Mouse (Mus musculus) telencephalon, adult 2 months (tissue): ENCODE results near the gene Ufc1.
"Not testable (repeated sequence)": the region's sequence is repeated elsewhere in the genome, so short reads cannot be mapped to it uniquely, and the experiment has no call there.

Experiments used
- DNase-seq: peaks from one replicate; pipeline ENCODE4 v3.0.0-alpha.2; 2011; ENCODE audit warnings: low read depth, low spot score

The Ufc1 gene

GRCm38 (mm10) chr1:171294298-171295062 is at the start of gene Ufc1:
Gene Ufc1 (minus strand): TSS chr1:171295024.
- peak; percentile 86 for DNase-seq

DNA sequence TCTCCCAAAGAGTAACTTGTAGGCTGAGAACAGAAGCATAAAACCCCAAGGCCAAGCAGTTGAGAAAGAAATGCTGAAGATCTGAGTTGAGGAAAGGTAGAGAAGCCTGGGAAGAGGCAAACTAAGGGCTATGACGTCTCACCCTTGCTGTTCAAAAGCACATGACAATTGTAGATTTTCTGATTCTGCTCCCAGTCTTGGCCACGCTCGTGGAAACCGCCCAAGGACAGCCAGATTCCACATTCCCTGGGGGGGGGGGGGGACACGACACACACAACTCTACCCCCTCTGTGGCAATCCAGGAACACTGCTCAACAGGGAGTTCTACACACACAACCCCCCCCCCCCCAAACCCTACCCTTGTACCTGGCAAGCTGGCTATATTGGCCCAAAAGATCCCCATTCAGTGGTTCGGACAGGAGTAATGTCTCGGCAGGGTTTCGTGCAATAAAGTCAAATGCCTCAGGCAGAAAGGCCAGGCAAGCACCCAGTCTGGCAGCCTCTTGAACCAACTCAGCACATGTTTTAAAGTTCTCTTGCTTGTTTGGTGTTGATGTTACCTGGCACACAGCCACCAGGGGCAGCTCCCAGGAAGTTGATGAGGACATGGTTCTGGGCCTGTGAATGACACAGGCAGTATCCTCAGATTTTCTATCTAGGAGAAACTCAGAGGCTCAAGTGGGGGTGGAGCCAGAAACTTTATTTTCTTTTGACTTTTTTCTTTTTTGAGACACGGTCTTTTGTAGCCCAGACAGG is 49.3 kb upstream of the Ufc1 start:
- no peak for DNase-seq

DNA sequence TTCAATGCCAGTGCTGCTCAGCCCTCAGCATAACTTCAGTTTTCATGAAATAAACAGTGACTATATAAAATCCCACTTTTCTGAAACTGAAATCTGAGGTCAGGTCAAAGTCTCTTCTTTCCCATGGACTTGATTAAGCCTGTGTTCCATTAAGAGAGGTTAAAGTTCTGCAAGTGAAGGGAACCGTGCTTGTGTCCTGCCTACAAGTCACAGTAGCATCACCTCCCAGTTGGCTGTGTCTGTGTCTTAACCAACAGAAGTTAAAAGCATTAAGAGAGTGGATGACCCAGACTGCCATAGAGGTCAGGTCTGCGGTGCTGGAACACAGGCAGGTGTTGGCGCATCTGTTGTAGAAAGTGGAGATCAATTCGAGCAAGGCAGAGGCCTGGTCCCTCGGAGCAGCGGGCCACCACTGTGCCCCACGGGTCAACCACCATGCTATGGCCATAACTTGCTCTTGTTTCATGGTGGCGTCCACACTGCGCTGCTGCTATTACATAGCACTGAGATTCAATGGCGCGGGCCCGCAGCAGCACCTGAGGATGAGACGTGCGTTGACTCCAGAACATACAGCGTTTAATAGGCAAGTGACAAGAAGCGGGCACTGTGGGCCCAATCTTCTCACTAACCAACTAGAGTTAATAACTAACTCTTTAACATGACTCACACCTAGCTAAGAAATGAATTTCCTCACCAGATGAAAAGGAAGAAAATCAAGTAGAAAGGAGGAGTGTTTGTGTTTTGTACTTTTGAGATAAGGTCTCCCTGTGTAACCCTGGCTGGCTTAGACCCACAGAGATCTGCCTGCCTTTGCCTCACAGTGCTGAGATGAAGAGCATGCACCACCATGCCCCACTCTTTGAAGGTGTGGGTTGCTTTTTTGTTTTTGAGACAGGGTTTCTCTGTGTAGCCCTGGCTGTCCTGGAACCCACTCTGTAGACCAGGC is 47.7 kb upstream of the Ufc1 start:
- DNase-seq, result no peak

GRCm38 (mm10) chr1:171330216-171330560 is 35.4 kb upstream of the Ufc1 start:
- DNase-seq, result no peak

DNA sequence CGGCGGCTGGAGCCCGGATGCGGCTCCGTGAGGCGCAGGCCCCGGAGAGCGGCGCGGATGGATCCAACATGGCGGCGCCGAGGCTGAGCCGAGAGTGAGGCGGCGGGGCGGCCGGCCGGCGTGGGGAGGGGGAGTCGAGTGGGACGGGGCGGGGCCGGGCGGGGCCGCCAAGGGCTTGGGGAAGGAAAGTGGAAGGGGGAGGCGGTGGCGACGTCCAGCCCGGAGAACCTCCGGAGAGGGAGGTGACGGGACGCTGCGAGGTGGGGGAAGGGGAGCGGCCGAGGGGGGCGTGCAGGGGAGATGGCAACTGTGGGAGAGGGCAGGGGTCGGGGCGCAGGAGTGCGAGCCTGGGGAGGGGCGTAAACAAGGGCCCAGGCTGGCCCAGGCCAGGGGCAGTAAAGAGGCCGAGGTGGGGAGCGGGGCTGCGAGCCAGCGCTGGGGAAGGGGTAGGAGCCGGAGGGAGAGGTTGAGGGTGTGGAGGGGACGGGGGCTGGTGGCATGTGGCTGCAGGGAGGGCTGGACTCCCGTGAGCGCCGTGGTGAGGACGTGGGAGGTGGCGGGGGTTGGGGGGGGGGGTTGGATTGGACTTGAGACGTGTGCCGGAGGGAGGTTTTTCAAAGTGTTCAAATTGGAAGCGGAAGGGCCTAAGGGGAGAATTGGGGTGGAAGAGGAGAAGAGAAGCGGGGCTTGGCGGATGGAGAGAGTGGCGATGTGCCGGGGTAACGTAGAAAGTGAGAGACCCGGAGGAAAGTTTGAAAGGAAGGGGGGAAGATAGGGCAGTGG is 34.8 kb upstream of the Ufc1 start:
- no peak for DNase-seq

- DNase-seq, result peak; percentile 96
Observed at GRCm38 (mm10) chr1:171328839-171329432, 34.1 kb upstream of the Ufc1 start, which contains the start of gene Dedd. Gene Dedd (plus strand): TSS chr1:171329145.

DNA sequence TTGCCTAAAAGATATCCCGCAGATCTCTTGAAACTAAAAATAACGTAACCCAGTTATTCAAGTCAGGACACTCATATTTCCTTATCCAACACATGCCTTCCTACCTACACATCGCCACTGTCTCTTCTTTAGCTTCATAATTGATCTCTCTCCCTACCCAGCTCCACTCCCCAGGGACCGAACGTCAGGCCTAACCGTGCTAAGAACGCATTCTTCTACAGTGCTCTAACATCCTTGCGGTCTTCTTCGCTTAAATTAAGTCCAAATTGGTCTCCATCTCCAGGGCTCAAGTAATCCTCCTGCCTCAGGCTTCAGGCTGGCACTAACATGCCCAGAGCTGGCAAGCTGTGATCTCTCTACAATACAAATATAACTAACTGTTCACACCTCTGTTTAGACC is 33.4 kb upstream of the Ufc1 start:
- DNase-seq, result no peak

GRCm38 (mm10) chr1:171326588-171326987 is 31.8 kb upstream of the Ufc1 start:
- not testable (repeated sequence) for DNase-seq

- no peak for DNase-seq
Observed at GRCm38 (mm10) chr1:171325571-171325970, 30.7 kb upstream of the Ufc1 start.

- no peak for DNase-seq
Observed at GRCm38 (mm10) chr1:171322012-171322411, 27.2 kb upstream of the Ufc1 start.

- no peak for DNase-seq
Observed at GRCm38 (mm10) chr1:171321415-171321814, 26.6 kb upstream of the Ufc1 start.

GRCm38 (mm10) chr1:171320151-171320550 is 25.3 kb upstream of the Ufc1 start:
- DNase-seq, result no peak

- DNase-seq, result no peak
Observed at GRCm38 (mm10) chr1:171319748-171320147, 24.9 kb upstream of the Ufc1 start.

DNA sequence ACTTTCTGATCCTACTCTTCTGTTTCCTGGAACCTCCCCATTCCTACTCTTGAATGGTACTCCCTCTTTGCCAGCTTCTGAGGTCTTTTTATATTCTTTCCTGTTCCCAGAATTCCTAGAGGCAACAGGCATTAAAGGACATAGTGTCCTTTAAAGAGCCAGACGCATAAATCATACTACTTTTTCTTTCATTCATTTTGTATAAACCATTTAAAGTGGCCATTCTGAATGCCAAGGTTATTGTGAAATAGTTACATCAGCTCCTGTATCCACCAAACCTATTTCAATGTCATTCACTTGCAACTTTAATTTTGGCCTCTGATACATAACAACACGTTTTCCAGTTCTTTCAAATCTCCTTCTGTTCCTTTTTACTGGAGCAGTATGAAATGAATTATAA is 14.5 kb upstream of the Ufc1 start:
- DNase-seq, result no peak

DNA sequence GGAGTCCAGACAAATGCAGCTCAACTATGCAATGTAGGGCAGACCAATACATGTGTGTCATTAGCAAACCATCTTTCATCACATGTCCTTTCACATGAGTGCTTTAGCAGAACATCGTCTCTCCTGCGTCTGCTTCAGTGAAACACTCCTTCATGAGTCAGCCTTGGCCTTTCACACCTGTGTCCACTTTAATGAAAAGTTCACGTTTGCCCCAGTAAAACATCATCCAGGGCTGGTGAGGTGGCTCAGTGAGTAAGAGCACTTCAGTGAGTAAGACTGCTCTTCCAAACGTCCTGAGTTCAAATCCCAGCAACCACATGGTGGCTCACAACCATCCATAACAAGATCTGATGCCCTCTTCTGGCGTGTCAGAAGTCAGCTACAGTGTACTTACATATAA is 11.3 kb upstream of the Ufc1 start:
- DNase-seq, result not testable (repeated sequence)

DNA sequence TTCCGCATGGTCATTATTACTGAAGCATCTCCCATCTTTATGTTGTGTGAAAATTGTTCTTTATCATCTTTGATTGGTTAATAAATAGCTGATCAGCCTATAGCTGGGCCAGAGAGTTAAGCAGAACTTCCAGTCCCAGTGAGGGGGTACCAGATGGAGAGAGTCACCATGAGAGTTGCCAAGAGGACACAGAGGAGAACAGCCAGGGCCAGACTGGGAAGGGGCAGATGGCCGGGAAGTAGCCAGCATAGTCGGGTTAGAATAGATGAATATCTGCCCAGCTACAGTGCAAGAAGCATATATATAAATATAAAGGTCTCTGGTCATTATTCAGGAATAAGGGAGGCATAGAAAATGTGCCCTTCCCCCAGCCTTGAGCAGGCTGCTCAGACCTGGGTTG is 3.4 kb upstream of the Ufc1 start:
- DNase-seq, result no peak

GRCm38 (mm10) chr1:171295063-171295402 is 209 bp upstream of the Ufc1 start:
- DNase-seq, result no peak

DNA sequence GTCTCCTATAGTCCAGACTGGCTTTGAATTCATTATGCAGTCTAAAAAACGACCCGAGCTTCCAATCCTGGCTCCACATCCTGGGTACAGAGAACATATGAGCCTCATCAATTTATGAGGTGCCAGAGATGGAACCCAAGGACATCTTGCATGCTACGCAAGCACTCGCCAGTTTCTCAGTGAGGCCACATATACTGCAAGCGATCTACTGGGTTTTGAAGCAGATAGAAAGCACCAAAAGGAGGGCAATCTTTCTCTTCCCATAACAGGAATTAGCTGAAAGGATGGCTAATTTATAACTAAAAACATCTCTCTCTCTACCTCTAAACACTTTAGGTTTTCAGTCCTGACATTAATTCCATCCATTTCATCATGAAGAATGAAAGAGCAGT is 922 bp downstream of the Ufc1 start:
- DNase-seq, result no peak

- DNase-seq, result no peak
Observed at GRCm38 (mm10) chr1:171293351-171293750, 1.5 kb downstream of the Ufc1 start.

DNA sequence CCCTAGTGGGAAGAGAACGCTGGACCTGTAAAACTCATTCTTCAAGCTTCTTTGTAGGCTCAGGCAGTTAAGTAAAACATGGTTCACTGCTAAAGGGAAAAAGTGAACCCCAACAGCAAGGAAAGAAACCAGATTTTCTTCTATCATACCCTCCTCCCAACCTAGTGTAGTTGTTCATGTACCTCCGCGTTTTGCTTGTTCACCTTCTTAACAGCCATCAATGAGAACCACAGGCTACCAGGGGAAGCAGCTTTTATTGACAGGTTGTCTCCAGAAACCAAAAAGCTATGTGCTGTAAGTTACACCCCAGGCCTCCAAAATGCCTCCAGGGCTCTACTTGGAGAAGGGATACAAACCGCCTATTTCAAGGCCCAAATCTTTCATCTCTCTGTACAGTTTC is 6.5 kb downstream of the Ufc1 start:
- no peak for DNase-seq
